Mouse (Mus musculus): ENCODE results near the gene Rbm34.
A peak's percentile ranks its signal among the peaks of the same experiment; 100 is the strongest.

- TF ChIP-seq CTCF (IDR thresholded peaks at IDR 0.05; ENCODE audit: low read depth), result no peak
- peak; percentile 50; the same call in 1 of the 2 replicates for TF ChIP-seq EP300 (IDR thresholded peaks at IDR 0.05; ENCODE audit: low read depth)
These were observed at the start of gene Rbm34 for GRCm38 (mm10) chr8:126970579-126971313.

Measured in liver, postnatal 0 days (tissue).